ENCODE assay signal across 15 mouse cellular contexts in genomic region chr6:116468081-116468480, GRCm38 (mm10). TPM values are rescaled to one million over a fixed set of nuclear protein-coding genes. Genes with fewer than 3 reads are reported as not detected.
DNase-seq lines count a peak whose midpoint lies in the region; ATAC-seq and TF ChIP-seq lines count a peak whose summit lies in the region.
"Had no signal": no experiment of that assay in that cellular context is flagged by ENCODE, and none has a peak within 500 bp of the region (broad histone marks: within the 10 kb centered on the region; RNA-seq: fewer than 3 reads in every experiment).

No protein-coding gene starts in this region.

- no peak for ATAC-seq in forebrain, embryonic 14.5 days
- no peak for ATAC-seq in forebrain, embryonic 16.5 days
- ATAC-seq in liver, embryonic 14.5 days (ENCODE audit: insufficient read depth) = no peak
- no peak for ATAC-seq in liver, embryonic 12.5 days
- peak; percentile 89 for ATAC-seq in common myeloid progenitor, adult 5-6 weeks (replicated peaks; ENCODE audit: low read depth, poor library complexity, severe bottlenecking)
- ATAC-seq: inflammation-experienced regulatory T-cells, adult 6 months had no signal

- WGBS in forebrain, embryonic 14.5 days = 42% methylated on average over 3 of the region's 3 CpGs
- 45% methylated on average over 3 of the region's 3 CpGs for WGBS in forebrain, embryonic 16.5 days
- 16% methylated on average over 3 of the region's 3 CpGs for WGBS in liver, embryonic 14.5 days (ENCODE audit: insufficient replicate concordance)
- WGBS in liver, embryonic 12.5 days (ENCODE audit: insufficient replicate concordance) = 22% methylated on average over 3 of the region's 3 CpGs

- H3K4me1 ChIP-seq in forebrain, embryonic 14.5 days (ENCODE audit: control insufficient read depth, insufficient read depth, low read length) = no peaks in the 10 kb centered on the region
- H3K4me1 ChIP-seq in forebrain, embryonic 16.5 days (replicated peaks; ENCODE audit: control insufficient read depth, insufficient read depth, low read length) = no peaks in the 10 kb centered on the region
- no peaks in the 10 kb centered on the region for H3K4me1 ChIP-seq in liver, embryonic 14.5 days (replicated peaks; ENCODE audit: control insufficient read depth in 2 of 2, insufficient read depth in 2 of 2, low read length in 1 of 2)
- no peaks in the 10 kb centered on the region for H3K4me1 ChIP-seq in liver, embryonic 12.5 days
- H3K4me1 ChIP-seq: midbrain, embryonic 12.5 days had no signal

- H3K4me3 ChIP-seq in forebrain, embryonic 14.5 days (ENCODE audit: low read depth, low read length) = no peak overlapping the region
- no peak overlapping the region for H3K4me3 ChIP-seq in forebrain, embryonic 16.5 days (replicated peaks; ENCODE audit: low read length)
- no peak overlapping the region for H3K4me3 ChIP-seq in liver, embryonic 14.5 days (ENCODE audit: insufficient read depth in 1 of 2, low read depth in 2 of 2, low read length in 2 of 2)
- H3K4me3 ChIP-seq in liver, embryonic 12.5 days = no peak overlapping the region
- H3K4me3 ChIP-seq: midbrain, embryonic 12.5 days had no signal

- no peaks in the 10 kb centered on the region for H3K27me3 ChIP-seq in forebrain, embryonic 14.5 days (replicated peaks; ENCODE audit: control insufficient read depth, insufficient read depth, low read length)
- H3K27me3 ChIP-seq in forebrain, embryonic 16.5 days (replicated peaks; ENCODE audit: control insufficient read depth, insufficient read depth, low read length) = no peaks in the 10 kb centered on the region
- H3K27me3 ChIP-seq in liver, embryonic 14.5 days (ENCODE audit: control insufficient read depth, insufficient read depth, low read length) = no peaks in the 10 kb centered on the region
- 0 out of 2 replicates have a peak, but pooled peaks cover 2% of the 10 kb centered on the region for H3K27me3 ChIP-seq in liver, embryonic 12.5 days (replicated peaks)
- H3K27me3 ChIP-seq: midbrain, embryonic 12.5 days had no signal

- no peaks in the 10 kb centered on the region for H3K36me3 ChIP-seq in forebrain, embryonic 14.5 days (ENCODE audit: control insufficient read depth, insufficient read depth, low read length)
- H3K36me3 ChIP-seq in forebrain, embryonic 16.5 days (ENCODE audit: control insufficient read depth, insufficient read depth) = no peaks in the 10 kb centered on the region
- H3K36me3 ChIP-seq in liver, embryonic 14.5 days (replicated peaks; ENCODE audit: control insufficient read depth, insufficient read depth, low read depth) = no peaks in the 10 kb centered on the region
- no peaks in the 10 kb centered on the region for H3K36me3 ChIP-seq in liver, embryonic 12.5 days
- H3K36me3 ChIP-seq: midbrain, embryonic 12.5 days had no signal

- H3K27ac ChIP-seq in forebrain, embryonic 14.5 days (ENCODE audit: low read depth, low read length) = no peak overlapping the region
- no peak overlapping the region for H3K27ac ChIP-seq in forebrain, embryonic 16.5 days (ENCODE audit: low read length)
- H3K27ac ChIP-seq in liver, embryonic 14.5 days = no peak overlapping the region
- no peak overlapping the region for H3K27ac ChIP-seq in liver, embryonic 12.5 days
- H3K27ac ChIP-seq: midbrain, embryonic 12.5 days had no signal

- peak; percentile 36; the same call in 1 of the 2 replicates for TF ChIP-seq CTCF in liver, embryonic 14.5 days (IDR thresholded peaks at IDR 0.05; ENCODE audit: low read depth)

- H3K4me2 ChIP-seq in forebrain, embryonic 14.5 days (ENCODE audit: low read length) = no peak overlapping the region
- no peak overlapping the region for H3K4me2 ChIP-seq in forebrain, embryonic 16.5 days (ENCODE audit: low read length)
- no peak overlapping the region for H3K4me2 ChIP-seq in liver, embryonic 14.5 days (ENCODE audit: low read depth)
- no peak overlapping the region for H3K4me2 ChIP-seq in liver, embryonic 12.5 days
- H3K4me2 ChIP-seq: midbrain, embryonic 12.5 days had no signal

- H3K9me3 ChIP-seq in forebrain, embryonic 14.5 days (replicated peaks; ENCODE audit: control insufficient read depth, low read length) = no peaks in the 10 kb centered on the region
- no peaks in the 10 kb centered on the region for H3K9me3 ChIP-seq in forebrain, embryonic 16.5 days (ENCODE audit: control insufficient read depth, low read length)
- H3K9me3 ChIP-seq in liver, embryonic 14.5 days (ENCODE audit: control insufficient read depth, low read length) = no peaks in the 10 kb centered on the region
- no peaks in the 10 kb centered on the region for H3K9me3 ChIP-seq in liver, embryonic 12.5 days (replicated peaks)
- H3K9me3 ChIP-seq: midbrain, embryonic 12.5 days had no signal

- H3K9ac ChIP-seq in forebrain, embryonic 14.5 days (ENCODE audit: low read length) = no peak overlapping the region
- H3K9ac ChIP-seq in forebrain, embryonic 16.5 days (replicated peaks; ENCODE audit: low read depth, low read length) = no peak overlapping the region
- no peak overlapping the region for H3K9ac ChIP-seq in liver, embryonic 14.5 days (replicated peaks)
- no peak overlapping the region for H3K9ac ChIP-seq in liver, embryonic 12.5 days
- H3K9ac ChIP-seq: midbrain, embryonic 12.5 days had no signal

- no peak for TF ChIP-seq EP300 in liver, embryonic 14.5 days (IDR thresholded peaks at IDR 0.05; ENCODE audit: low read depth)

- peak; percentile 39 for DNase-seq in forebrain, embryonic 14.5 days (ENCODE audit: low spot score)
- DNase-seq in liver, embryonic 14.5 days (ENCODE audit: low read depth in 3 of 3, low spot score in 3 of 3) = no peak
- DNase-seq in retina, embryonic 14.5 days (ENCODE audit: low spot score) = peak; percentile 54
- no peak for DNase-seq in kidney, adult 18-20 months
- DNase-seq in urinary bladder, postnatal 14 days (ENCODE audit: low spot score) = no peak
- DNase-seq: cerebellum, adult 9-10 months had no signal

RNA-seq across cellular contexts. Expression of gene Alox5, which starts 7.1 kb away (rescaled TPM):
- polyA plus RNA-seq in forebrain, embryonic 14.5 days (2014; fragmentation: Nextera tagmentation; extraction: Ambion mirVana) = 0.50 and 0.74 TPM in 2 replicates
- 0.37 and 0.52 TPM in 2 replicates for polyA plus RNA-seq in forebrain, embryonic 16.5 days (2015; fragmentation: Nextera tagmentation; extraction: Ambion mirVana)
- polyA plus RNA-seq in liver, embryonic 14.5 days (2012; rRNA removed) = 0.81 and 1.6 TPM in 2 replicates
- polyA plus RNA-seq in liver, embryonic 14.5 days (2014; fragmentation: Nextera tagmentation; extraction: Ambion mirVana) = 1.8 and 2.4 TPM in 2 replicates
- 3.9 and 4.0 TPM in 2 replicates for polyA plus RNA-seq in liver, embryonic 12.5 days (2016; fragmentation: Nextera tagmentation; extraction: Ambion mirVana)
- 6.3 TPM in 2 replicates for total RNA-seq in common myeloid progenitor, adult 5-6 weeks (2017)
- polyA plus RNA-seq: inflammation-experienced regulatory T-cells, adult 6 months had no signal

RNA-seq across cellular contexts. Expression of gene Olfr211, which starts 20.8 kb away (rescaled TPM):
- polyA plus RNA-seq in forebrain, embryonic 14.5 days (2014; fragmentation: Nextera tagmentation; extraction: Ambion mirVana) = not detected in 2 replicates
- polyA plus RNA-seq in forebrain, embryonic 16.5 days (2015; fragmentation: Nextera tagmentation; extraction: Ambion mirVana) = not detected in 2 replicates
- not detected in 2 replicates for polyA plus RNA-seq in liver, embryonic 14.5 days (2012; rRNA removed)
- polyA plus RNA-seq in liver, embryonic 14.5 days (2014; fragmentation: Nextera tagmentation; extraction: Ambion mirVana) = not detected in 2 replicates
- not detected in 2 replicates for polyA plus RNA-seq in liver, embryonic 12.5 days (2016; fragmentation: Nextera tagmentation; extraction: Ambion mirVana)
- total RNA-seq in common myeloid progenitor, adult 5-6 weeks (2017) = not detected in 2 replicates
- total RNA-seq: left cerebral cortex, postnatal 36 days had no signal
- polyA plus RNA-seq: C2C12; forebrain, embryonic 11.5 days; inflammation-experienced regulatory T-cells, adult 6 months; midbrain, embryonic 12.5 days; stomach, embryonic 14.5 days had no signal

RNA-seq across cellular contexts. Expression of gene Olfr212, which starts 38.2 kb away (rescaled TPM):
- not detected in 2 replicates for polyA plus RNA-seq in forebrain, embryonic 14.5 days (2014; fragmentation: Nextera tagmentation; extraction: Ambion mirVana)
- not detected in 2 replicates for polyA plus RNA-seq in forebrain, embryonic 16.5 days (2015; fragmentation: Nextera tagmentation; extraction: Ambion mirVana)
- polyA plus RNA-seq in liver, embryonic 14.5 days (2012; rRNA removed) = 0.01 TPM in 1 of 2 replicates, not detected in the other
- not detected in 2 replicates for polyA plus RNA-seq in liver, embryonic 14.5 days (2014; fragmentation: Nextera tagmentation; extraction: Ambion mirVana)
- not detected in 2 replicates for polyA plus RNA-seq in liver, embryonic 12.5 days (2016; fragmentation: Nextera tagmentation; extraction: Ambion mirVana)
- total RNA-seq in common myeloid progenitor, adult 5-6 weeks (2017) = not detected in 2 replicates
- polyA plus RNA-seq: forebrain, embryonic 11.5 days; inflammation-experienced regulatory T-cells, adult 6 months; midbrain, embryonic 12.5 days; stomach, embryonic 14.5 days had no signal

Comparison
In these comparisons a context has a peak if more than half of its experiments do, and no peak if none do; other contexts are left out.
1. DNase-seq: peak in forebrain, embryonic 14.5 days (single experiment) and retina, embryonic 14.5 days (single experiment); none in liver, embryonic 14.5 days (0 of 3), kidney, adult 18-20 months (single experiment) and urinary bladder, postnatal 14 days (single experiment).